ENCODE assay signal across 16 mouse cellular contexts in the genomic region with DNA sequence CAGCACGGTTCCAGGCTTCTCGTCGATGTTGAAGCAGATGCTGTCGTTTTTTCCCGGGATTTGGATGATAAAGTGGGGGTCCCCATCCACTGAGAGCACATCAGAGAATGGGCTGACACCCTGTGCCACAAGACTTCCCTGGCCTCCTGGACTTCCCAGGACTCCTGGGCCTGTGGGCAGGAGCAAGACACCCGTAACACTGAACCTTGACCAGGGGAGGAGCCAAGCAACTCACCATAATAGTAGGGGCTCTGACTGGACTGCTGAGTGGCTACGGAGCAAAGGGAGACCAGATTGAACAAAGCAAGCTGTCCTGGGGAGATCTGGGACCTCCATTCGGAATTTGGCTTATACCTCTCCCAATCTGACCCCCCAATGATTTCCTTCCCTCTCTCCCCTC. TPM values are rescaled to one million over a fixed set of nuclear protein-coding genes. Genes with fewer than 3 reads are reported as not detected.
"Had no signal": no experiment of that assay in that cellular context is flagged by ENCODE, and none has a peak within 500 bp of the region (broad histone marks: within the 10 kb centered on the region; RNA-seq: fewer than 3 reads in every experiment).

No protein-coding gene starts in this region.

- H3K4me1 ChIP-seq: limb, embryonic 12.5 days; midbrain, embryonic 10.5 days; neural tube, embryonic 15.5 days; stomach, embryonic 15.5 days had no signal

- H3K36me3 ChIP-seq: limb, embryonic 12.5 days; midbrain, embryonic 10.5 days; neural tube, embryonic 15.5 days; stomach, embryonic 15.5 days had no signal

- H3K9ac ChIP-seq: limb, embryonic 12.5 days; liver, embryonic 15.5 days; neural tube, embryonic 15.5 days; stomach, embryonic 15.5 days had no signal

- H3K4me3 ChIP-seq: layer of hippocampus, adult 2 months; limb, embryonic 12.5 days; liver, embryonic 15.5 days; midbrain, embryonic 10.5 days; myocyte; neural tube, embryonic 15.5 days; stomach, embryonic 15.5 days had no signal

- DNase-seq: lung, adult 2 months; thymus, postnatal 36 days had no signal

- H3K27ac ChIP-seq: layer of hippocampus, adult 2 months; limb, embryonic 12.5 days; liver, embryonic 15.5 days; midbrain, embryonic 10.5 days; neural tube, embryonic 15.5 days; stomach, embryonic 15.5 days had no signal

- H3K27me3 ChIP-seq: limb, embryonic 12.5 days; liver, embryonic 15.5 days; neural tube, embryonic 15.5 days; stomach, embryonic 15.5 days had no signal

RNA-seq across cellular contexts. Expression of gene Itih3, which starts 10.9 kb away (rescaled TPM):
- total RNA-seq: megakaryocyte, adult 5-6 weeks had no signal
- polyA plus RNA-seq: limb, embryonic 12.5 days; neural tube, embryonic 11.5 days had no signal

RNA-seq across cellular contexts. Expression of gene Itih4, which starts 26.4 kb away (rescaled TPM):
- total RNA-seq: left cerebral cortex, postnatal 36 days; megakaryocyte, adult 5-6 weeks had no signal
- polyA plus RNA-seq: midbrain, embryonic 10.5 days; midbrain, embryonic 14.5 days; neural tube, embryonic 11.5 days had no signal

RNA-seq across cellular contexts. Expression of gene Itih1, which starts 30.4 kb away (rescaled TPM):
- total RNA-seq: layer of hippocampus, adult 2 months; layer of hippocampus, postnatal 10 days; left cerebral cortex, postnatal 36 days; megakaryocyte, adult 5-6 weeks had no signal
- polyA plus RNA-seq: midbrain, embryonic 10.5 days; midbrain, embryonic 14.5 days; neural tube, embryonic 11.5 days; neural tube, embryonic 15.5 days; spleen, adult 2 months; thymus, postnatal 0 days had no signal
